Mouse (Mus musculus) gastrocnemius, postnatal 14 days (tissue): Measurements from ENCODE around the gene Grifin. TPM values are rescaled to one million over a fixed set of nuclear protein-coding genes. Genes with fewer than 3 reads are reported as not detected.
A peak's percentile ranks its signal among the peaks of the same experiment; 100 is the strongest.

Source experiments
- DNase-seq: peaks from one replicate; pipeline ENCODE4 v3.0.0; 2021; ENCODE audit warnings: mixed read lengths
- intact Hi-C: fragments of 180-260 bp; cut with DNase I; formaldehyde crosslinking; loops from one replicate; pipeline ENCODE4 v1.15.1; 2025; ENCODE audit warnings: low total_unique reads
- total RNA-seq, 2 experiments: library from RNA; stranded (reverse); gene quantifications; 2 replicates each; pipeline ENCODE4 v1.2.3; 2021

Grifin gene
- total RNA-seq, 2 experiments from 2014 or later: not detected

DNA sequence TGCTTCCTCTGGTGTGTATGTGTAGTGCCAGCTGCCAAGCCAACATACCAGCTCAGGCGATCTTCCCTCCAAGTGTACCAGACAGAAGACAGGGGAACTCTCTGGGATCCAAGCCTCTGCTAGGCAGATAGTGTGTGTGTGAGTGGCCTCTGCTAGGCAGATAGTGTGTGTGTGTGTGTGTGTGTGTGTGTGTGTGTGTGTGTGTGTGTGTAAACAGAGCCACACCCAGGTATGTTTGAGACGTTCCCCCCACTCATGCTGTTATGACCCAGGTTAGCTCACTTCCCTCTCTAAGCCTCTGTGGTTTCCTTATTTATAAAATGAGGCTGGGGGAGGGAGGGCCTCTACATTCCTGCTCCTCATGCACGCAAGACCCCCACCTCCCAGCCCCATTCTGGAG lies 31.6 kb upstream of the Grifin start:
- DNase-seq: no peak
- intact Hi-C loops: no loop called here

DNA sequence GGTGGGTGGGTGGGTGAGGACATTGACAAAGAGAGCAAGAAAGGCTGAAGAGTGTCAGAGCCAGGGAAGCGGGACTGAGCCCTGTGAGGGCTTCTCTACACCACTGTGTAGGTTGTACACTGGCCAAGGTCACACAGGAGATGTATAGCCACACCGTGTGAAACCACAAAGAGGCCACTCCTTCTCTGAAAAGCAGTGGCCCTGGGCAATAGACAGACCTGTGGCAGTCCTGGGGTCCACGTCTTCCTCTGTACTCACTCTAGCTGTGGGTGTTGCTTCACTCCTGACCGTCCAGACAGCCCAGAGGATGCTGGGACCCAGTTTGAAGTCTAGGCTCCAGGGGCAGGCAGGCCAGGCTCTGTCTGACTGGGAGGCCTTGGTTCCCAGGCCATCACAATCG lies 30.0 kb upstream of the Grifin start:
- intact Hi-C loops: no loop called here
- DNase-seq: no peak

DNA sequence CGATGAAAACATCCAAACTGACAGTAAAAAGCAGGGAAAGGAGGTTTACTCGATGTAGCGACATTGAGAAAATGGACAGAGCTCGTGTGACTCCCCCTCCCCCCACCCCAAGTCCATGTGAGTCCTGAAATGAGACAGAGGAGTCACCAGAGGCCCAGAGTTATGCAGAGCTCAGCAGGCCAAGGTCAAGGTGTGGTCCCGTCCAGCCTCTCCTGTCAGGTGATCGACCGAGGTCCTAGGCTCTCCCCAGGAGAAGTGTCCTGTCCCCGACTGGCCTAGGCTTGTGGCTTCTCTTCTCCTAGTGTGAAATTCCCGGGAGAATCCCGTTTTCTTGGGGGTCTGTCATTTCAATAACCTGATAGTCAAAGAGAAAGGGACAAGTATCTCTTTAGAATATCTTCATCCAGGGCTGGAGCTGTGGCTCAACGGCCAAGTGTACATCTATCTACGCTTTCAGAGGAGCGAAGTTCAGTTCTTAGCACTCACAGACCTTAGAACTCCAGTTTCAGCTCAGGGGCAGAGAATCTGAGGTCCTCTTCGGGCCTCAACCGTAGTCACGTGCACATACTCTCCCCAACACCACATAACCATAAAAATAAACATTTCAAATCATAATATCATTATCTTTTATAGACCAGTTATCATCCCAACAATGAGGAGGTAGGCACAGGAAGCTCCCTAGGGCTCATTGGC lies 24.4 kb upstream of the Grifin start:
- no peak for DNase-seq
- intact Hi-C loops: no loop called here

DNA sequence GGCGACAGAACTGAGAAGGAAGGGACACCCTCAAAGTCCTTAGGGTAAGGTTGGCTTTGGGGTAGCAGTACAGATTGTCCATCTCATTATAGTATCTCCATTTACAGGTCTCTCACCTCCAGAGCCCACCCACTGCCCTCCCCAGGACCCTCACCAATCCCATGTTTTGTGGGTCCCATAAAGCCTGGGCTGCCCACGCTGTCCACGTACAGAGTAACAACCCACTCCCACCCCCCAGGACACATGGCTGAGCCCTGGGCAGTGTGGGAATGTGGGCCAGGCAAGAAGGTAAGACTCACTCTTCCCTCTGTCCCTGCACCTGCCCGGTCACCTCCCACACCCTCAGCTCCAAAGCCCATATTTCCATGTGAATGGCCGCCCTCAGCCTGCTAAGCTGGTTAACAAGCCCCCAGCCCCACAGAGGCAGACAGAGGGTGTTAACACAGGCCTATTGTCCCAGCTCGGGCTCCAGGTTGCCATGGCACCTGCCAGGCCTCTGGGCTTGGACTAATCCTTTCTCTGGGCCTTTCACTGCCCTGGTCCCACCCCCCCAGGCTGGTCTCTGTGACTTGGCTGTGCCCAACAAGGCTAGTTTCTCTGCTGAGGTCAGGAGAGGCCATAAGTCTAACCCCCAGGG lies 19.0 kb upstream of the Grifin start:
- intact Hi-C loops: no loop called here
- no peak for DNase-seq

DNA sequence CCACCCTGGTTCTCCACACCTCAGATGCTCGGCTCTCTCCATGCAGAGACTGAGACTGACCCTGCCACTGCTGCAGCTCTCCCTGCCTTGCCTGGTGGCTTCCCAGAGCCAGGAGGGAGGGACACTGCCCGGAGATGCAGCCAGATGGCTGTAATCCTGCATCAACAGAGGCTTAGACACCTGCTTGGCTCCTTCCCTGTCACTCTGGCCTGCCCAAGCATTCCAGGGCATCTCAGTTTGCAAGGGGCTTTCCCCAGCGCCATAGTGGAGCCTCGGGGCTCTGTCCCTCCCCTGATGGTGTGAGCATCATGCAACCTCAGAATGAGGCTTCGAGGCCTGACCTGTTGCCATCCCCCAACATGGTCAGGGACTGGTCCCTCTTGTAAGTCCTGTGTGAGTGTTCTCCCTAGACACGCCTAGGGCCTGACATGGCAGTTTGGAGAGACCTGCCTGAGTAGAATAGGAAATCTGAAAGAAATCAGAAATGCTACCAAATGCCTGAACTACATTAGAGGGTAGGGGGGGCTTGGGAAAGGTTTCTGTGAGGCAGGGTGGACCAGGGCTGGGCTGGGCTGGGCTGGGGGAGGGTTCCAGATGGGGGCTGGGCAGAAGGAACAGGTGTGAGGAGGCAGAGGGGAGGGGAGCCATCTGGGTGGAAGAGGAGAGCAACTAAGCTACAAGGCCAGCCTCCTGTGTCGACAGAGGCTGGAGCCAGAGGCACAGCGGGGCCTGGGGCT lies 18.3 kb upstream of the Grifin start:
- intact Hi-C loops: no loop called here
- peak; percentile 61 for DNase-seq

DNA sequence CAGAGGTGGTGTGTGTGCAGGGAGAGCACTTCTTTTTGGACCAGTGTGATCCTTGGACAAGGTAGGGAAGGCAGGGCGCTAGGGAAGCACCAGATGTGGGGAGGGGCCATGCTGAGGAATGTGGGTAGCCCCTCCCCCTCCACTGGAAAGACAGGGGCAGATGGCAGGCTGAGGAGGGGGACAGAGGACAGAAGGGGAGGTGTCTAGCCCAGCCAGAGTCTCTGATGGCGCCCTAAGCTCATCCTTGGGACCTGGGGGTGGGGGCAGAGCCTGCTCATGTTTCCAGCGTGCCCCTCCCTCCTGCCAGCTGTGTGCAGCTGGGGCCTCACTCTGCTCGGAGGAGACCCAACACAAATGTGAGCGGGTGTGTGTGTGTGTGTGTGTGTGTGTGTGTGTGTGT lies 16.7 kb upstream of the Grifin start:
- no peak for DNase-seq
- intact Hi-C loops: no loop called here

DNA sequence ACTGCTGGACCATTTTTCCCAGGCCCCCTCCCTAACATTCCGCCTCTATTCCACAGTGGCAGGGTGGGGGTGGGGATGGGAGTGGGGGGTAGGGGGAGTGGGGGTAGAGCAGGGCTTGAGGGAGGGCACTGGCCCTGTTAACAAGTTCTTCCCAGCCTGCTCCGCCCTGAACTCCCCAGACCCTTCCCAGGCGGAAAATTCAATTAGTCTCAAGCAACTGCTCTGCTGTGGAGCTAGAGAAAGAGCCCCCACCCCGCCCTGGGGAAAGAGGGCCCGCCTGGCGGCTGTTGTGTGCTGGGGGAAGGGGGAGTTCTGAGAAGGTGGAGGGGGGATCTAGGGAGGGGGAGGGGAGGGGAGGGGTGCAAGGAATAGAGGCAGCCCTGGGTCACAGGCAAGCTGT lies 14.9 kb upstream of the Grifin start:
- no peak for DNase-seq
- intact Hi-C loops: no loop called here

DNA sequence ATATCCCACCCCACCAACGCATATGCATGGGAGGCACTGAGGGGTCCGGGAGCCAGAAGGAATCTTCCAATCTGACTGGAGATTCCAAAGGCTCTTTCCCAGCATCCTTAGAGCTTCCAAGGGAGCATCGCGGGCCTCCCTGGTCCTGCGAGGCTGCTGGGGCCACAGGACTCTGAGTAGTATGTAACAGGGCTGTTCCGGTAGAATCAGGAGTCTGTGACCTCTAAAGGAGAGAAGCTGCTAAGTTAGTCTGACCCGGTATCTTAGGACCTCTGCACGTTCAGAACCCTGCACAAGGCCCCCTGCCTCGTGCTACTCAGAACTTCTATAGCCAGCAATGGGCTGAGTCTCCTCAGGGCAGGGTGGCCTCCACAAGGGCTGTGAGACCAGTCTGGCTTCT lies 14.3 kb upstream of the Grifin start:
- no peak for DNase-seq
- intact Hi-C loops: no loop called here

DNA sequence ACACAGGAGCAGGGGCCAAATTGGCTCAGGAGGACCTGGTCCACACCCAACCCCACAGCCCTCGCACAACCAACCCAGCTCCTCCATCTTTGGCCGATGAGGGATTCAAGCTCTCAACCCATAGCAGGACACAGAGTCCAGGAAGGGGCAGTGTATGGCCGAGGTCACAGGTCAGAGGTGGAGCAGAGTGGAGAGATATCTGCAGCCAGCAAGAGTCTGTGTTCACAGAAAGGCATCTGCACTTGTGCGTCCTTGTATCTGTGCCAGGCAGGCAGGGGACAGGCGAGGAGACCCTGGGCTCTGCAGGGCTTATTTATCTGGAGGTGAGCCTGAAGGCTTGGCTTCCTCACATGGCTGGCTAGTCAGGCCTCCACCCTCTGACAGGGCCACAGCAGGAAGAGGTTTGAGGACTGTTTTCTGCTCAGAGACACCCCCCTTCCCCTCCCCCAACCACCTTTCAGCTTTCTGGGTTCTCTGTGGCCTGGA lies 10.6 kb upstream of the Grifin start:
- intact Hi-C loops: no loop called here
- DNase-seq: peak; percentile 38

DNA sequence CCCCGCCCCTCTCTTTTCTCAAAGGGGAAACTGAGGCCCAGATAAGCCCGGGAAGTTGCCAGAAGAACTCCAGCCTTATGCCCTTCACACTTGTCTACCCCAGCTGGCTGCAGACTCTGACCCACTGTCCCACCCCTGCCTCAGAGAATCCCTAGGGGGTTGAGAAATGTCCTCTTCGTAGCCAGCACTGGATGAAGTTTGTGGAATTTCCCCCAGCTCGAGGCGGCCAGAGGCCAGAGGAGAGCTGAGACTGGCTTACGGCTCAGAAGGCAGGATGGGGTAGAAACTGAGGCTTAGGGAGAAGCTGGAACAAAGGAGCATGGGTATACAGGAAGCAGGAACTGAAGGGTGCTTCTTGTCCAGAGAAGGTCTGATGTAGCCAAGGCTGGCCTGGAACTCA lies 7.7 kb upstream of the Grifin start:
- no peak for DNase-seq
- intact Hi-C loops: no loop called here

DNA sequence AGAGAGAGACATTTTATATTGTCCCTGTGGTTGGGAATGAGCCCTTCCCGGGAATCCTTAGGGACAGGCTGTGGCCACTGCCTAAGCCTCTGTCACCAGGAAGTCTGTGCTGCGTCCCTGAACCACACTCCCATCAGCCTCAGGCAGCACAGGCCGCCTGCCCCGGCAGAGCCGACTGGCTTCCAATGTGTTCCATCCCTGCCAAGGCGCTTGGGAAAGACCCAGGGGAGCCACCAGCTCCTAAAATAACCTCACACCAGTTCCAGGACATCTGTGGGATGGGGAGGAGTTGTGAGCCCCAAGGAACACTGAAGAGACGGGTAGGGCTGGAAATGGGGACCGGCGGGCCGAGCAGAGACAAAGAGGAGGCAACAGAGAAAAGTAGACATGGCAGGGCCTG lies 6.8 kb upstream of the Grifin start:
- DNase-seq: peak; percentile 91
- intact Hi-C loops: no loop called here

DNA sequence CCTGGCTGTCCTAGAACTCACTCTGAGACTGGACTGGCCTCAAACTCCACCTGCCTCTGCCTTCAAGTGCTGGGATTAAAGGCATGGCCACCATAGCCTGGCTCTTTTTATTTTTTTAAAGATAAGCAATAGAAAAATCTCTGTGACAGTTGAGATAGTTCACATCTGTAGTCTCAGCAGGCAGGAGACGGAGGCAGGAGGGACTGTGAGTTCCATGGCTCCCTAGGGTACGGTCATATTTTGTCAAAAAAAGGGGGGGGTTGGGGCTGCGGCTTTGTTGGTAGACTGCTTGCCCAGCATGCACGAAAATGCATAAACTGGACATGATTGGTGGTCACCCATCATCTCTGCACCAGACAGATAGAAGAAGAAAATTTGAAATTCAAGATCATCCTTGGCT lies 6.3 kb upstream of the Grifin start:
- intact Hi-C loops: no loop called here
- no peak for DNase-seq

DNA sequence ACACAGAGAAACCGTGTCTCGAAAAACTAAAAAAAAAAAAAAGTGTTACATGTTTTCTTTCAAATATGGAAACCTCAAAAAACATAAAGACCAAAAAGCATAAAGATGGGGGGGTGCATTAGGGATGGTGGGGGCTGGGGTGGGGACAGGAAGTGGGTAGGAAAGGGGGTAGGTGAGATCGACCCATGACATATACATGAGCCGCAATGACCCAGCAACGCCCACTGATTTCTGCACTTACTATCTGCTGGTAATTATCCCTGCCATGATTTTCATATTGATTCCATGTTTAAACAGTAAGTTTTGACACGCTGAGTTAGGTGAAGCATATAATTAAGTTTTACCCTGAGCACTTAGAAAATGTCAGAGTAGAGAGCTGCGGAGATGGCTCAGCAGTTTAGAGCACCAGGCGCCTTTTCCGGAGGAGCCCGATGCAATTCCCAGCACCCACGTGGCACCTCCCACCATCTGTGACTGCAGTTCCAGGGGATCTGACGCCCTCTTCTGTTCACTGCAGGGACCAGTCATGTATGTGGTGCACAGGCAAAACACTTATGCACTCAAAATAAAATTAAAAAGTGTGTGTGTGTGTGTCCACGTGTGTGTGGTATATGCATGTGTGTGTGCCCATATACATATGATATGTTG lies 5.5 kb upstream of the Grifin start:
- intact Hi-C loops: no loop called here
- DNase-seq: no peak

DNA sequence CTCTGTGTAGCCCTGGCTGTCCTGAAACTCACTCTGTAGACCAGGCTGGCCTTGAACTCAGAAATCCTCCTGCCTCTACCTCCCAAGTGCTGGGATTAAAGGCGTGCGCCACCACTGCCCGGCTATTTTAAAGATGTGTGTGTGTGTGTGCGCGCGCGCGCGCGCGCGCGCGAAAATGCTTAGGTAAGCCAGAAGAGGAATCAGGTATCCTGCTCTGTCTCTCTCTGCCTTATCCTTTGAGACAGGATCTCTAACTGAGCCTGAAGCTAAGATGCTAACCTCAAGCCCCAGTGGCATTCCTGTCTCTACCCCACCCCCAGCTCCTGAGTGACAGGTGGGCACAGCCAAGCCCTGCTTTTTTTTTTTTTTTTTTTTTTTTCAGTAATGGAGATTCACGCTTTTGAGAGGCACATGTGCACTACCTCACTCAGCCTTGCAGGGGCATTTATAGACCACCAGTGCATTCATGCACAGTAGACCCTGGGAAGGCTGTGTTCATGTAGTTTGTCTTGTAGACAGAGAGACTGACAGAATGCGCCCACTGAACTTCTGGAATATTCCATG lies 4.2 kb upstream of the Grifin start:
- DNase-seq: no peak
- intact Hi-C loops: loop anchor here (2.0 kb wide), 1 partner anchor 48 kb away; no protein-coding TSS in a partner anchor

DNA sequence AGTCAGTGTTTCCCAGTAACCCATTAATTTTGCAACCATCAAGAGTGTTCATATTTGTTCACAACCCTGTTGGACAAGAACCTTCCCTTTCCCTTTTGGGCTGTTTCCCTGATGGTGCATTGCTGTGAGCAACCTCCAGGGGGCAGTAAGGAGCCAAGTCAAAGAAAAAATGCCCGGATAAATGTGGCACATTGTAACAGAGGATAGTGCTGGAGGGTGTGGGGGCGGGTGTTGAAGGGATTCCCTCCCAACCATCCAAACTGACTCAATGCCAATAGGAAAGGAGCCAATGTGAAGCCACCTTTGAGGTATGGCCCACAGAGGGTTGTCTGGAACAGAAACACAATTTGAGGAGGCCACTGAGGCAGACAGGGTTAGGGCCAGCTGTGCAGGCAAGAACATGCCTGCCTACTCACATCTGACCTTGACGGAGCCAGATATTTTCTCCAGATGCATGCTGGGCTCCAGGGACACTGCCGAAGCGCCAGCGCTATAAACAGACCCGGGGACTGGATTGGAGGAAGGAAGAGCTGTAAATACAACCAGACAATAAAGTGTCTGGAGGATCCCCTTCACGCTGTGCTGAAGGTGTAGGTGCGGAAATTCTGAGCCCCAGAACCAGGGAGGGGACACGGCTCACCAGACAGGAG lies 3.6 kb upstream of the Grifin start:
- intact Hi-C loops: loop anchor here (2.0 kb wide), 1 partner anchor 48 kb away; no protein-coding TSS in a partner anchor
- DNase-seq: peak; percentile 57

DNA sequence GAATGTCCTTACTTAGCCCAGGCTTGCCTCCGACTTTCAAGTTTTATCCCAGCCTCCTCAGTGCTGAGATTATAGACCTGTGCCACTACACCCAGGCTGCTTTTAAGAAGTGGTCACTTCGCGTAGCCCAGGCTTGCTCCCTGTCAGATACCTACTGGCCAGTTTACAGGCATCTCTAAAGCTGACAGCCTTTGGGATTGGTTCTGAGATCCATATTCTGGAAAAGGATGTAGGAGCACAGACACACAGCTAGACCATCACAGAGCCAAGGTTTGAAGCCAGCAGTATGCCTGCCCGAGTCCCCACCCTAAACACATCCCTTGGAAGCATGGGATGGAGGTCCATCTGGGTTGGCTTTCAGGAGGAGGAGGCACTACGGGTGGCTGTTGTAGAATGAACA lies 2.9 kb upstream of the Grifin start:
- intact Hi-C loops: loop anchor here (2.0 kb wide), 1 partner anchor 49 kb away; no protein-coding TSS in a partner anchor
- no peak for DNase-seq

DNA sequence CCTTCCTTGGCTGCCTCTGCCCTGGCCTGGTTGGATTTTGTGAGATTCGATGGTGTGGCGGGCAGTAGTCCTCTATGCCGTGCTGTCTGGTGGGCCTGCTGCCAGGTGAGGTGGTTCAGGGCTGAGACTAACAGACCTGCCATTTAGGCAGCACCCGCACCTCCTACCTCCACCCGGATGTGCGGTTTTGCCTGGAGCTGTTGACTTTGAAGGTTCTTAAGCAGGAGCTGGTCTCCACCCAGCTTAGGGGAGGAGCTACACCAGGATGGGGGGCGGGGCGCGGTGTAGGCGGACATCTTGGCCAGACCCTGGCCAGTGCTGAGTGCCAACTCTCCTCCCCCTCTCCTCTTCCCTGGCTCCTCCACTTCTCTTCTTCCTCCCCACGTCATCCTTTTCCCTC lies 2.5 kb upstream of the Grifin start:
- intact Hi-C loops: no loop called here

DNA sequence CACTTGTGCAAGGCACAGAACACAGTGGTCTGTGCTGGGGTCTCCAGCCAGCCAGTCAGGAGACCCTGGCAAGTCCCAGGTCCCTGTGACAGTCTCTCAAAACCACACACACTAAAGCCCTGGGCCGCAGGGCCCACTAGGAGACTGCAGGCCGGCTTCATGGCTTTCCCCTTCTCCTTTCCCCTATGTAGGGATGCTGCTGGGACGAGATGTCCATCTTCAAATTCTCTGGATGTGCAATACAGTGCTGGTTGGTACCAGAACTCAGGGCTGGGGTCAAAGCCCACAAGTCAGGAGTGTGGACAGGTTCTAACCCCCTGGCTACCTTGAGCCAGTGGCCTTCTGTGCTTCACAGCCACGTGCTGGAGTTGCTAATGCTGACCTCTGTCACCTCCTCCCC lies 1.4 kb upstream of the Grifin start:
- intact Hi-C loops: no loop called here
- no peak for DNase-seq

More for the DNA sequence above, 2.5 kb upstream of the Grifin start:
- DNase-seq: peak; percentile 68

DNA sequence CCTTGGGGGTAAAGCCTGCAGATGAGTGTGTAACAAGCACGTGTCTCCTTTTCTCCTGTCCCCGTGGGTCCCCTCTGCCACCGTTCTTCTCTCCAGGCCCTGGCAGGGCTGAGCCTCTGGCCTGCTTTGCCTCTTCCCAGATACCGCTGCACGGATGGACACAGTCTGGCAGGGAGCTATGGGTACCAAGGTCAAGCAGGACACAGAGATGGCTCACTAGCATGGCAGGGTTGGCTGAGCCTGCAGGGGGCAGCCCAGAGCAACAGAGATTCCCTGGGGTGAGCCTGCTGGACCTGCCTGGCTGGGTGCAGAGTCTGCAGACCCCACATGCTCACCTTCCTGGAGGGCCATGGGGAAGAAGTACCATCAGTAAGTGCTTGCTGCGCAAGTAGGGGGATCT lies 985 bp upstream of the Grifin start:
- intact Hi-C loops: no loop called here

More for the DNA sequence above, 985 bp upstream of the Grifin start:
- DNase-seq: peak; percentile 56
